In genomic region chr9:115310346-115311222, GRCm38 (mm10) we compare ENCODE assay signal across 8 mouse cellular contexts. TPM values are rescaled to one million over a fixed set of nuclear protein-coding genes. Genes with fewer than 3 reads are reported as not detected.
A peak's percentile ranks its signal among the peaks of the same experiment; 100 is the strongest.
DNase-seq lines count a peak whose midpoint lies in the region; ATAC-seq and TF ChIP-seq lines count a peak whose summit lies in the region.

Gene Stt3b (minus strand): TSS chr9:115310421.

- peak within 1 kb of the TSS; percentile 68 for H3K4me2 ChIP-seq in embryonic facial prominence, embryonic 15.5 days (replicated peaks)
- H3K4me2 ChIP-seq in limb, embryonic 14.5 days (replicated peaks; ENCODE audit: low read depth, low read length, severe bottlenecking): peak within 1 kb of the TSS; percentile 68
- H3K4me2 ChIP-seq in midbrain, postnatal 0 days (ENCODE audit: low read depth, low read length, poor library complexity, severe bottlenecking): peak within 1 kb of the TSS; percentile 67

- no peaks in the 10 kb centered on the region for H3K36me3 ChIP-seq in embryonic facial prominence, embryonic 15.5 days
- no peaks in the 10 kb centered on the region for H3K36me3 ChIP-seq in limb, embryonic 14.5 days (ENCODE audit: control insufficient read depth, insufficient read depth, low read length)
- H3K36me3 ChIP-seq in midbrain, postnatal 0 days (ENCODE audit: insufficient read depth, low read length): no peaks in the 10 kb centered on the region

- peak within 1 kb of the TSS; percentile 97 for H3K9ac ChIP-seq in embryonic facial prominence, embryonic 15.5 days
- peak within 1 kb of the TSS; percentile 96 for H3K9ac ChIP-seq in limb, embryonic 14.5 days (ENCODE audit: low read depth, low read length, severe bottlenecking)
- peak within 1 kb of the TSS; percentile 95 for H3K9ac ChIP-seq in midbrain, postnatal 0 days (replicated peaks; ENCODE audit: low read length, poor library complexity, severe bottlenecking)

- ATAC-seq in embryonic facial prominence, embryonic 15.5 days (ENCODE audit: insufficient number of reproducible peaks, low FRiP score, low TSS enrichment, low read depth): peak; percentile 97
- ATAC-seq in limb, embryonic 14.5 days (ENCODE audit: low FRiP score, low read depth): peak; percentile 94
- ATAC-seq in midbrain, postnatal 0 days (ENCODE audit: low FRiP score): peak; percentile 97

- H3K4me3 ChIP-seq in bone marrow, adult 2 months (replicated peaks; ENCODE audit: control insufficient read depth, low read depth, low read length): peak within 1 kb of the TSS; percentile 97
- H3K4me3 ChIP-seq in embryonic facial prominence, embryonic 15.5 days (replicated peaks): peak within 1 kb of the TSS; percentile 98
- H3K4me3 ChIP-seq in limb, embryonic 14.5 days (replicated peaks; ENCODE audit: low read length): peak within 1 kb of the TSS; percentile 96
- H3K4me3 ChIP-seq in midbrain, postnatal 0 days (ENCODE audit: low read depth, low read length): peak within 1 kb of the TSS; percentile 99

- TF ChIP-seq POLR2A in bone marrow, adult 2 months (IDR thresholded peaks at IDR 0.05; ENCODE audit: borderline replicate concordance, control insufficient read depth, low read depth, low read length): peak; percentile 69; the same call in 1 of the 2 replicates
- peak; percentile 81; the same call in 1 of the 2 replicates for TF ChIP-seq POLR2A in limb, embryonic 14.5 days (IDR thresholded peaks at IDR 0.05; ENCODE audit: borderline replicate concordance, extremely low read depth, insufficient read depth, insufficient read length)

- H3K27me3 ChIP-seq in embryonic facial prominence, embryonic 15.5 days: no peaks in the 10 kb centered on the region
- H3K27me3 ChIP-seq in limb, embryonic 14.5 days (ENCODE audit: control insufficient read depth, insufficient read depth, low read length): no peaks in the 10 kb centered on the region
- H3K27me3 ChIP-seq in midbrain, postnatal 0 days (ENCODE audit: insufficient read depth, low read length): no peaks in the 10 kb centered on the region

- H3K27ac ChIP-seq in bone marrow, adult 2 months (ENCODE audit: control insufficient read depth, insufficient read depth, low read depth, low read length, poor library complexity): peak within 1 kb of the TSS; percentile 97
- H3K27ac ChIP-seq in embryonic facial prominence, embryonic 15.5 days (replicated peaks): peak within 1 kb of the TSS; percentile 98
- H3K27ac ChIP-seq in limb, embryonic 14.5 days (replicated peaks; ENCODE audit: low read depth, low read length): peak within 1 kb of the TSS; percentile 93
- peak within 1 kb of the TSS; percentile 94 for H3K27ac ChIP-seq in midbrain, postnatal 0 days (ENCODE audit: low read depth, low read length)

- DNase-seq in 416B (ENCODE audit: low read depth): peak; percentile 98
- DNase-seq in heart, adult 8-10 months (ENCODE audit: low spot score): peak; percentile 100
- DNase-seq in kidney, adult 9 months: peak; percentile 99
- DNase-seq in limb, embryonic 14.5 days (ENCODE audit: low spot score): peak; percentile 99
- peak; percentile 100 for DNase-seq in midbrain, postnatal 0 days (ENCODE audit: low spot score)
- peak; percentile 100 for DNase-seq in spleen, postnatal 14 days (ENCODE audit: low spot score in 2 of 2)

- under 1% methylated on average over 91 of the region's 91 CpGs for WGBS in bone marrow, adult 2 months
- WGBS in embryonic facial prominence, embryonic 15.5 days: under 1% methylated on average over 81 of the region's 91 CpGs
- under 1% methylated on average over 55 of the region's 91 CpGs for WGBS in limb, embryonic 14.5 days
- WGBS in midbrain, postnatal 0 days: under 1% methylated on average over 80 of the region's 91 CpGs

- peaks cover 1% of the 10 kb centered on the region; the same call in 1 of the 2 replicates for H3K4me1 ChIP-seq in bone marrow, adult 2 months (ENCODE audit: control insufficient read depth, insufficient read depth, low read length)
- H3K4me1 ChIP-seq in embryonic facial prominence, embryonic 15.5 days: peaks cover 26% of the 10 kb centered on the region
- peaks cover 27% of the 10 kb centered on the region for H3K4me1 ChIP-seq in limb, embryonic 14.5 days (ENCODE audit: control insufficient read depth, insufficient read depth, low read length)
- H3K4me1 ChIP-seq in midbrain, postnatal 0 days (ENCODE audit: insufficient read depth, low read length): peaks cover 9% of the 10 kb centered on the region; the same call in 1 of the 2 replicates

- no peaks in the 10 kb centered on the region for H3K9me3 ChIP-seq in embryonic facial prominence, embryonic 15.5 days (replicated peaks)
- no peaks in the 10 kb centered on the region for H3K9me3 ChIP-seq in limb, embryonic 14.5 days (ENCODE audit: control insufficient read depth, low read length)
- H3K9me3 ChIP-seq in midbrain, postnatal 0 days (ENCODE audit: low read length): no peaks in the 10 kb centered on the region

- no peak for TF ChIP-seq CTCF in bone marrow, adult 2 months (IDR thresholded peaks at IDR 0.05; ENCODE audit: control insufficient read depth, insufficient read depth, low read length)
- TF ChIP-seq CTCF in midbrain, postnatal 0 days (IDR thresholded peaks at IDR 0.05): peak; percentile 67

RNA-seq across cellular contexts. Expression of gene Stt3b, which starts in this region (rescaled TPM):
- polyA plus RNA-seq in bone marrow, adult 2 months (2011; ENCODE audit: insufficient read depth, insufficient read length, low replicate concordance, missing spikeins): 17.9 and 23.9 TPM in 2 replicates
- polyA plus RNA-seq in embryonic facial prominence, embryonic 15.5 days (2015; fragmentation: Nextera tagmentation; extraction: Ambion mirVana): 89.4 and 95.3 TPM in 2 replicates
- total RNA-seq in heart, adult 8-10 months (2022): 10 to 100 TPM; 48.7 to 53.5 (median 50.0) TPM
- 67.2 and 78.4 TPM in 2 replicates for polyA plus RNA-seq in limb, embryonic 14.5 days (2012; rRNA removed)
- polyA plus RNA-seq in limb, embryonic 14.5 days (2014; fragmentation: Nextera tagmentation; extraction: Ambion mirVana): 117 and 118 TPM in 2 replicates
- 93.4 and 94.0 TPM in 2 replicates for total RNA-seq in midbrain, postnatal 0 days (2014; rRNA removed)
- polyA plus RNA-seq in midbrain, postnatal 0 days (2015; fragmentation: Nextera tagmentation; extraction: Ambion mirVana): 50.9 and 56.6 TPM in 2 replicates

Comparison
In these comparisons a context has a peak if more than half of its experiments do, and no peak if none do; other contexts are left out.
1. Peak in every context shown above with its lines: DNase-seq, ATAC-seq, H3K4me3 ChIP-seq and H3K27ac ChIP-seq.